Mouse (Mus musculus) hindbrain, embryonic 14.5 days (tissue): ENCODE data around the gene Smarcd2. TPM values are rescaled to one million over a fixed set of nuclear protein-coding genes. Genes with fewer than 3 reads are reported as not detected.
A peak's percentile ranks its signal among the peaks of the same experiment; 100 is the strongest.

ENCODE experiments used
- ATAC-seq: fragments of 200-750 bp; cut with Nextera tagmentation; 2 replicates; pipeline ENCODE4 v1.8.0; 2017; ENCODE audit warnings: moderate number of reproducible peaks, mild to moderate bottlenecking, moderate TSS enrichment, moderate library complexity; ENCODE audit not compliant: low FRiP score
- DNase-seq: peaks from one replicate; pipeline ENCODE4 v3.0.0-alpha.2; 2015; ENCODE audit warnings: low spot score
- H3K27ac ChIP-seq: fragments of 300-500 bp; sonication (generic); 2 replicates; pipeline ENCODE4 v1.5.1; 2014; ENCODE audit warnings: mild to moderate bottlenecking, moderate library complexity
- H3K27me3 ChIP-seq: fragments of 300-500 bp; sonication (generic); 2 replicates; pipeline ENCODE4 v1.6.1; 2014; ENCODE audit warnings: mild to moderate bottlenecking, low read length, mixed read lengths; ENCODE audit not compliant: control insufficient read depth, insufficient read depth
- H3K36me3 ChIP-seq: fragments of 300-500 bp; sonication (generic); replicated peaks from 2 replicates; pipeline ENCODE4 v1.6.1; 2014; ENCODE audit not compliant: control insufficient read depth, insufficient read depth
- H3K4me1 ChIP-seq: fragments of 300-500 bp; sonication (generic); replicated peaks from 2 replicates; pipeline ENCODE4 v1.6.1; 2014; ENCODE audit warnings: antibody characterized with exemption, low read length, mixed read lengths; ENCODE audit not compliant: control insufficient read depth, insufficient read depth
- H3K4me2 ChIP-seq: fragments of 300-500 bp; sonication (generic); replicated peaks from 2 replicates; pipeline ENCODE4 v1.6.1; 2014; ENCODE audit warnings: mild to moderate bottlenecking, moderate library complexity
- H3K4me3 ChIP-seq: fragments of 300-500 bp; sonication (generic); replicated peaks from 2 replicates; pipeline ENCODE4 v1.5.1; 2014; ENCODE audit warnings: mild to moderate bottlenecking, low read length
- H3K9ac ChIP-seq: fragments of 300-500 bp; sonication (generic); 2 replicates; pipeline ENCODE4 v1.6.1; 2014
- H3K9me3 ChIP-seq: fragments of 300-500 bp; sonication (generic); 2 replicates; pipeline ENCODE4 v1.6.1; 2016; ENCODE audit warnings: low read length; ENCODE audit not compliant: control insufficient read depth
- WGBS: fragments of 180-500 bp; shearing (Covaris S2); extraction: QIAGEN DNeasy Blood & Tissue Kit; methylation state at CpG from one replicate; pipeline ENCODE4 v1.1.7; 2014; 5-methylcytosine and 5-hydroxymethylcytosine counted together
- polyA plus RNA-seq: library from polyadenylated mRNA; unstranded; fragments of >200 nt; fragmentation: Nextera tagmentation; extraction: Ambion mirVana; gene quantifications from 2 replicates; pipeline ENCODE4 v1.2.1, GENCODE M21; 2014

Gene Smarcd2
- polyA plus RNA-seq, 1 experiment from 2014 or later, result 16.8 TPM

- Histone ChIP-seq H3K9me3 (no peaks in the 10 kb centered on the region), H3K27ac (no peak overlapping the region), H3K4me3 (no peak overlapping the region), H3K27me3 (no peaks in the 10 kb centered on the region), H3K36me3 (no peaks in the 10 kb centered on the region), H3K4me1 (no peaks in the 10 kb centered on the region), H3K4me2 (no peak overlapping the region), H3K9ac (no peak overlapping the region)
- DNase-seq (no peak), ATAC-seq (no peak)
- 86% methylated on average over 9 of the region's 9 CpGs for WGBS
Measured at GRCm38 (mm10) chr11:106306758-106307157, 34.0 kb upstream of the Smarcd2 start.

DNA sequence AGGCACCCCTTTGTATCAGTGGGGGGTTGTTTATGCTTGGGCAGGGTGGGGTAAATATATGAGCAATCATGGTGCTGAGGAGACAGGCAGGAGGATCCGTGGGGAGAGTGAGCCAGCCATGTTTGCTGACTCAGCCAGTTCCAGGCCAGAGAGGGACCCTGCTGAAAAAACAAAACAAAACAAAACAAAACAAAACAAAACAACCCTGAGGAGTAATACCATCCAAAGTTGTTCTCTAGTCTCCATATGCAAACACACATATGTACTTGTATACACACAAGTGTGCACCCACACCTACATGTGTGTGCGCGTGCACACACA lies 33.3 kb upstream of the Smarcd2 start:
- ATAC-seq, result no peak
- no peaks in the 10 kb centered on the region for H3K4me1 ChIP-seq
- H3K27ac ChIP-seq, result no peak overlapping the region
- 83% methylated on average over 3 of the region's 3 CpGs for WGBS
- no peak for DNase-seq
- H3K36me3 ChIP-seq, result no peaks in the 10 kb centered on the region
- no peak overlapping the region for H3K4me2 ChIP-seq
- H3K9ac ChIP-seq, result no peak overlapping the region
- no peaks in the 10 kb centered on the region for H3K9me3 ChIP-seq
- no peak overlapping the region for H3K4me3 ChIP-seq
- H3K27me3 ChIP-seq, result no peaks in the 10 kb centered on the region

- no peak for ATAC-seq
- no peak overlapping the region for H3K27ac ChIP-seq
Measured at GRCm38 (mm10) chr11:106305348-106306064, 32.7 kb upstream of the Smarcd2 start.

GRCm38 (mm10) chr11:106302634-106303033 lies 29.9 kb upstream of the Smarcd2 start:
- DNase-seq (peak; percentile 70), ATAC-seq (no peak; the same call in 1 of the 2 replicates)
- H3K36me3 ChIP-seq, result no peaks in the 10 kb centered on the region
- WGBS, result 41% methylated on average over 2 of the region's 2 CpGs
- H3K4me2 ChIP-seq, result no peak overlapping the region
- no peaks in the 10 kb centered on the region for H3K9me3 ChIP-seq
- no peaks in the 10 kb centered on the region for H3K27me3 ChIP-seq
- no peaks in the 10 kb centered on the region for H3K4me1 ChIP-seq
- no peak overlapping the region for H3K4me3 ChIP-seq
- no peak overlapping the region for H3K27ac ChIP-seq
- H3K9ac ChIP-seq, result no peak overlapping the region

More at GRCm38 (mm10) chr11:106305348-106306064, 32.7 kb upstream of the Smarcd2 start:
- no peaks in the 10 kb centered on the region for H3K9me3 ChIP-seq
- H3K4me3 ChIP-seq, result no peak overlapping the region
- no peak overlapping the region for H3K4me2 ChIP-seq
- no peak overlapping the region for H3K9ac ChIP-seq
- DNase-seq, result no peak
- H3K4me1 ChIP-seq, result no peaks in the 10 kb centered on the region
- WGBS, result 81% methylated on average over 10 of the region's 10 CpGs
- H3K36me3 ChIP-seq, result no peaks in the 10 kb centered on the region
- no peaks in the 10 kb centered on the region for H3K27me3 ChIP-seq

DNA sequence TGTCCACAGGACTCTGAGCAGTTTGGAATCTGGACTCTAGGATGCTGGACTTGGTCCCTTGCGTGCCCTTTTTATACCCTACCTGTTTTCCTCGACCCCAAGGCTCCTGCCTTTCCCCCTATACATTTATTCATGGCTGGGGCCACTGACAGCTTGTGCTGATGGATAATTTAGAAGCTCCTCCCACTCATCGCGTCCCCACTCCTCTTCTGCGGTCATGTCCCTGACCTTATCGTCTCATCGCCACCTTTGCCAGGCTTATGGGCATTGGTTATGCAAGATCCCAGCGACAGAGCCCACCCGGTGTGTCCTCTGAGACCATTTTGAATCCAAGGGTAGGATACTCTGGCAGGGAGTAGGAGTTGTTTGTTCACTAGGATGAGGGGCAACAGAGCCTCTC lies 29.0 kb upstream of the Smarcd2 start, which contains the start of gene Gh:
Gene Gh (minus strand): TSS at position 101 of the 400 bp plus-strand sequence.
- no peaks in the 10 kb centered on the region for H3K27me3 ChIP-seq
- H3K4me3 ChIP-seq, result no peak within 1 kb of the TSS
- H3K4me2 ChIP-seq, result no peak within 1 kb of the TSS
- H3K4me1 ChIP-seq, result no peaks in the 10 kb centered on the region
- WGBS, result 87% methylated on average over 9 of the region's 9 CpGs
- H3K9ac ChIP-seq, result no peak within 1 kb of the TSS
- H3K27ac ChIP-seq, result no peak within 1 kb of the TSS
- H3K36me3 ChIP-seq, result no peaks in the 10 kb centered on the region
- no peak for ATAC-seq
- H3K9me3 ChIP-seq, result no peaks in the 10 kb centered on the region
- DNase-seq, result no peak

DNA sequence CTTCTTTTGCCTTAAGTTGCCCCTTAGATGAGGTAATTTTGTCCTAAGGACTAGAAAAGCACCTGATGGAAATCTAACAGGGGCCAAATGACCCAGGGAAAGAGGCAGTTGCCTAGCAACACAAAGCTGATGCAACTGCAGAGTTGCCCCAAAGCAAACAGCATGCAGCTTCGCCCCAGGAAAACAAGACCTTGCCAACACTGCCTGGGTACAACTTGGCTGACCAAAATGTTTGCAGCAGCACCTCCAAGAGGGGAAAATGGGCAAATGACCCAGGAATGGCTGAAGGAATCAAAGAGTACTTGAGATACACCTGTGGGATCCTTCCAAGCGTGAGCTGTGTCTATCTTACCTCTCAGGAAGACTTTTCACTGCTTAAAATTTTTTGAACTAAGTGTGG lies 19.1 kb upstream of the Smarcd2 start:
- Histone ChIP-seq H3K36me3 (no peaks in the 10 kb centered on the region), H3K9me3 (no peaks in the 10 kb centered on the region), H3K27ac (no peak overlapping the region), H3K4me1 (no peaks in the 10 kb centered on the region), H3K4me2 (no peak overlapping the region), H3K27me3 (no peaks in the 10 kb centered on the region; the same call in 1 of the 2 replicates), H3K9ac (no peak overlapping the region), H3K4me3 (no peak overlapping the region)
- no peak for ATAC-seq
- WGBS, result 89% methylated on average over 2 of the region's 2 CpGs
- DNase-seq, result no peak

GRCm38 (mm10) chr11:106290376-106290775 lies 17.6 kb upstream of the Smarcd2 start:
- ATAC-seq (no peak), DNase-seq (no peak)
- Histone ChIP-seq H3K9me3 (no peaks in the 10 kb centered on the region), H3K27me3 (no peaks in the 10 kb centered on the region; the same call in 1 of the 2 replicates), H3K36me3 (no peaks in the 10 kb centered on the region), H3K27ac (no peak overlapping the region), H3K4me1 (no peaks in the 10 kb centered on the region), H3K4me3 (no peak overlapping the region), H3K4me2 (no peak overlapping the region), H3K9ac (no peak overlapping the region)
- 93% methylated on average over 5 of the region's 5 CpGs for WGBS

- H3K27me3 ChIP-seq, result no peaks in the 10 kb centered on the region; the same call in 1 of the 2 replicates
- 61% methylated on average over 8 of the region's 8 CpGs for WGBS
- H3K4me1 ChIP-seq, result no peaks in the 10 kb centered on the region
- no peak overlapping the region for H3K4me2 ChIP-seq
- no peak overlapping the region for H3K9ac ChIP-seq
- H3K4me3 ChIP-seq, result no peak overlapping the region
- ATAC-seq (no peak), DNase-seq (no peak)
- H3K27ac ChIP-seq, result no peak overlapping the region
- no peaks in the 10 kb centered on the region for H3K9me3 ChIP-seq
- H3K36me3 ChIP-seq, result no peaks in the 10 kb centered on the region
Measured at GRCm38 (mm10) chr11:106289369-106289768, 16.6 kb upstream of the Smarcd2 start.

DNA sequence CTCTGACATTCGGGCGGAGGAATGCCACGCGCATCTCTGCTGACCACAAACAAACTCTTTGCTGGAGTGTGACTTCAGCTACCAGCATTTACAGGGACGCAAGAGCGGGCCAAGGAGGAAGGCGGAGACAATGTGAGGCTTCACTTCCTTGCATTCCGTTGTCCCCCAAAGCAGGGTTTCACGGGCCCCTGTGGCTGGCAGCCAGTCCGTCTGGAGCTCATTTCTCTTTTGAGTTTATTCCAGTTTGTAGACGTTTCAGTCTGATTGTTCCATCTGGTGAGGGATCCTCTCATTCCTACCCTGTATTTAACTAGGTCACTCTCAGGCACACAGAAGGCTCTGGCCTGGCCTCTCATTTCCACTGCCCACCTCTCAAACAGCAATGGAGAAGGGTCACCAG lies 14.2 kb upstream of the Smarcd2 start:
- no peak overlapping the region for H3K9ac ChIP-seq
- no peak for DNase-seq
- H3K27me3 ChIP-seq, result no peaks in the 10 kb centered on the region; the same call in 1 of the 2 replicates
- H3K9me3 ChIP-seq, result no peaks in the 10 kb centered on the region
- H3K4me3 ChIP-seq, result no peak overlapping the region
- H3K36me3 ChIP-seq, result no peaks in the 10 kb centered on the region
- no peak overlapping the region for H3K27ac ChIP-seq
- 64% methylated on average over 11 of the region's 11 CpGs for WGBS
- no peak overlapping the region for H3K4me2 ChIP-seq
- H3K4me1 ChIP-seq, result no peaks in the 10 kb centered on the region
- ATAC-seq, result no peak

GRCm38 (mm10) chr11:106286206-106286605 lies 13.4 kb upstream of the Smarcd2 start:
- 85% methylated on average over 7 of the region's 7 CpGs for WGBS
- Histone ChIP-seq H3K27me3 (no peaks in the 10 kb centered on the region; the same call in 1 of the 2 replicates), H3K9ac (no peak overlapping the region), H3K27ac (no peak overlapping the region), H3K36me3 (no peaks in the 10 kb centered on the region), H3K4me2 (no peak overlapping the region), H3K4me1 (no peaks in the 10 kb centered on the region), H3K4me3 (no peak overlapping the region), H3K9me3 (no peaks in the 10 kb centered on the region)
- ATAC-seq (no peak), DNase-seq (no peak)
